Mouse (Mus musculus) midbrain, embryonic 14.5 days (tissue): ENCODE data around the gene Dhx30. TPM values are rescaled to one million over a fixed set of nuclear protein-coding genes. Genes with fewer than 3 reads are reported as not detected.

ENCODE experiments used
- ATAC-seq: fragments of 200-750 bp; cut with Nextera tagmentation; 2 replicates; pipeline ENCODE4 v1.8.0; 2017; ENCODE audit warnings: moderate number of reproducible peaks, moderate library complexity; ENCODE audit not compliant: low FRiP score, low TSS enrichment
- DNase-seq: peaks from one replicate; pipeline ENCODE4 v3.0.0-alpha.2; 2015
- H3K27ac ChIP-seq: fragments of 300-500 bp; sonication (generic); replicated peaks from 2 replicates; pipeline ENCODE4 v1.5.1; 2014; ENCODE audit warnings: mild to moderate bottlenecking, low read depth, low read length, moderate library complexity
- H3K27me3 ChIP-seq: fragments of 300-500 bp; sonication (generic); 2 replicates; pipeline ENCODE4 v1.6.1; 2014; ENCODE audit warnings: low read length, control low read depth, mixed read lengths; ENCODE audit not compliant: control insufficient read depth, insufficient read depth
- H3K36me3 ChIP-seq: fragments of 300-500 bp; sonication (generic); 2 replicates; pipeline ENCODE4 v1.6.1; 2014; ENCODE audit warnings: low read length, control low read depth; ENCODE audit not compliant: control insufficient read depth, insufficient read depth
- H3K4me1 ChIP-seq: fragments of 300-500 bp; sonication (generic); 2 replicates; pipeline ENCODE4 v1.6.1; 2014; ENCODE audit warnings: mild to moderate bottlenecking, antibody characterized with exemption, low read length, control low read depth; ENCODE audit not compliant: control insufficient read depth, insufficient read depth
- H3K4me2 ChIP-seq: fragments of 300-500 bp; sonication (generic); 2 replicates; pipeline ENCODE4 v1.6.1; 2014; ENCODE audit warnings: mild to moderate bottlenecking, low read length, moderate library complexity
- H3K4me3 ChIP-seq: fragments of 300-500 bp; sonication (generic); replicated peaks from 2 replicates; pipeline ENCODE4 v1.5.1; 2014; ENCODE audit warnings: low read depth, low read length
- H3K9ac ChIP-seq: fragments of 300-500 bp; sonication (generic); replicated peaks from 2 replicates; pipeline ENCODE4 v1.6.1; 2014; ENCODE audit warnings: mild to moderate bottlenecking, low read length, moderate library complexity
- H3K9me3 ChIP-seq: fragments of 300-500 bp; sonication (generic); 2 replicates; pipeline ENCODE4 v1.6.1; 2016; ENCODE audit warnings: low read length, control low read depth, mixed read lengths; ENCODE audit not compliant: control insufficient read depth
- WGBS: fragments of 180-500 bp; shearing (Covaris S2); extraction: QIAGEN DNeasy Blood & Tissue Kit; methylation state at CpG from one replicate; pipeline ENCODE4 v1.1.7; 2014; 5-methylcytosine and 5-hydroxymethylcytosine counted together
- polyA plus RNA-seq: library from polyadenylated mRNA; unstranded; fragments of >200 nt; fragmentation: Nextera tagmentation; extraction: Ambion mirVana; gene quantifications from 2 replicates; pipeline ENCODE4 v1.2.1, GENCODE M21; 2014

Gene Dhx30
- polyA plus RNA-seq, 1 experiment from 2014 or later: 191 TPM

GRCm38 (mm10) chr9:110060761-110061160 is 56.9 kb downstream of the Dhx30 start:
- H3K27ac ChIP-seq: 0 out of 2 replicates have a peak overlapping the region, but pooled peaks have one; percentile 45

GRCm38 (mm10) chr9:110057200-110057599 is 60.4 kb downstream of the Dhx30 start:
- 100% methylated on average over 1 of the region's 1 CpGs for WGBS
- peaks cover 34% of the 10 kb centered on the region for H3K4me1 ChIP-seq

More at GRCm38 (mm10) chr9:110060761-110061160, 56.9 kb downstream of the Dhx30 start:
- WGBS: 15% methylated on average over 2 of the region's 2 CpGs
- Histone ChIP-seq H3K4me2 (no peak overlapping the region), H3K9ac (no peak overlapping the region), H3K4me1 (0 out of 2 replicates have a peak, but pooled peaks cover 5% of the 10 kb centered on the region), H3K4me3 (no peak overlapping the region), H3K9me3 (no peaks in the 10 kb centered on the region), H3K36me3 (peaks cover 19% of the 10 kb centered on the region), H3K27me3 (no peaks in the 10 kb centered on the region)
- DNase-seq: peak; percentile 42
- ATAC-seq: no peak

GRCm38 (mm10) chr9:110054781-110055180 is 62.8 kb downstream of the Dhx30 start:
- Histone ChIP-seq H3K4me3 (peak overlapping the region; percentile 39), H3K27me3 (no peaks in the 10 kb centered on the region), H3K4me1 (peaks cover 50% of the 10 kb centered on the region), H3K4me2 (peak overlapping the region; percentile 73), H3K9ac (peak overlapping the region; percentile 68; the same call in 1 of the 2 replicates), H3K27ac (peak overlapping the region; percentile 89), H3K36me3 (no peaks in the 10 kb centered on the region), H3K9me3 (no peaks in the 10 kb centered on the region)
- ATAC-seq (no peak), DNase-seq (peak; percentile 51)
- WGBS: 27% methylated on average over 3 of the region's 3 CpGs

More at GRCm38 (mm10) chr9:110057200-110057599, 60.4 kb downstream of the Dhx30 start:
- DNase-seq: no peak
- Histone ChIP-seq H3K9me3 (no peaks in the 10 kb centered on the region), H3K27me3 (no peaks in the 10 kb centered on the region), H3K9ac (no peak overlapping the region), H3K4me2 (no peak overlapping the region), H3K27ac (0 out of 2 replicates have a peak overlapping the region, but pooled peaks have one; percentile 5), H3K36me3 (no peaks in the 10 kb centered on the region), H3K4me3 (no peak overlapping the region)
- ATAC-seq: no peak

- Histone ChIP-seq H3K4me3 (peak overlapping the region; percentile 39), H3K4me2 (peak overlapping the region; percentile 73), H3K36me3 (no peaks in the 10 kb centered on the region), H3K27ac (peak overlapping the region; percentile 89), H3K9me3 (no peaks in the 10 kb centered on the region), H3K4me1 (peaks cover 50% of the 10 kb centered on the region), H3K9ac (peak overlapping the region; percentile 68; the same call in 1 of the 2 replicates), H3K27me3 (no peaks in the 10 kb centered on the region)
- 6% methylated on average over 2 of the region's 2 CpGs for WGBS
- ATAC-seq (peak; percentile 57; the same call in 1 of the 2 replicates), DNase-seq (no peak)
Observed at GRCm38 (mm10) chr9:110054080-110054421, 63.6 kb downstream of the Dhx30 start.

- peak; percentile 82 for ATAC-seq
- WGBS: 16% methylated on average over 8 of the region's 8 CpGs
- peaks cover 50% of the 10 kb centered on the region for H3K4me1 ChIP-seq
- H3K27me3 ChIP-seq: no peaks in the 10 kb centered on the region
- no peaks in the 10 kb centered on the region for H3K9me3 ChIP-seq
- H3K36me3 ChIP-seq: no peaks in the 10 kb centered on the region
- H3K9ac ChIP-seq: peak overlapping the region; percentile 68
- peak overlapping the region; percentile 39 for H3K4me3 ChIP-seq
- peak overlapping the region; percentile 89 for H3K27ac ChIP-seq
- peak overlapping the region; percentile 73 for H3K4me2 ChIP-seq
- DNase-seq: peak; percentile 84
Observed at GRCm38 (mm10) chr9:110053305-110054079, 64.1 kb downstream of the Dhx30 start.

- DNase-seq (no peak), ATAC-seq (no peak)
- Histone ChIP-seq H3K4me1 (peaks cover 50% of the 10 kb centered on the region), H3K27ac (peak overlapping the region; percentile 89), H3K9ac (peak overlapping the region; percentile 68), H3K9me3 (no peaks in the 10 kb centered on the region), H3K4me3 (peak overlapping the region; percentile 39), H3K27me3 (no peaks in the 10 kb centered on the region), H3K4me2 (peak overlapping the region; percentile 73), H3K36me3 (no peaks in the 10 kb centered on the region)
- WGBS: 48% methylated on average over 4 of the region's 4 CpGs
Observed at GRCm38 (mm10) chr9:110052951-110053304, 64.7 kb downstream of the Dhx30 start.

- peak overlapping the region; percentile 39 for H3K4me3 ChIP-seq
- WGBS: 5% methylated on average over 23 of the region's 23 CpGs
- peak; percentile 62; the same call in 1 of the 2 replicates for ATAC-seq
Observed at GRCm38 (mm10) chr9:110051869-110052661, 65.6 kb downstream of the Dhx30 start.

GRCm38 (mm10) chr9:110051184-110051583 is 66.4 kb downstream of the Dhx30 start:
- Histone ChIP-seq H3K4me3 (no peak overlapping the region), H3K27ac (0 out of 2 replicates have a peak overlapping the region, but pooled peaks have one; percentile 89), H3K27me3 (no peaks in the 10 kb centered on the region), H3K4me1 (peaks cover 48% of the 10 kb centered on the region), H3K9me3 (no peaks in the 10 kb centered on the region), H3K9ac (no peak overlapping the region; the same call in 1 of the 2 replicates), H3K4me2 (peak overlapping the region; percentile 73), H3K36me3 (no peaks in the 10 kb centered on the region)
- ATAC-seq (no peak), DNase-seq (peak; percentile 31)

More at GRCm38 (mm10) chr9:110051869-110052661, 65.6 kb downstream of the Dhx30 start:
- H3K4me2 ChIP-seq: peak overlapping the region; percentile 73
- H3K9me3 ChIP-seq: no peaks in the 10 kb centered on the region
- peak overlapping the region; percentile 89 for H3K27ac ChIP-seq
- H3K9ac ChIP-seq: peak overlapping the region; percentile 68
- DNase-seq: peak; percentile 81
- no peaks in the 10 kb centered on the region for H3K36me3 ChIP-seq
- H3K4me1 ChIP-seq: peaks cover 50% of the 10 kb centered on the region
- no peaks in the 10 kb centered on the region for H3K27me3 ChIP-seq
